ENCODE assay signal across 19 mouse cellular contexts in genomic region chr1:79752714-79753340, GRCm38 (mm10).
"Had no signal": no experiment of that assay in that cellular context is flagged by ENCODE, and none has a peak within 500 bp of the region (broad histone marks: within the 10 kb centered on the region; RNA-seq: fewer than 3 reads in every experiment).

No protein-coding gene starts in this region.

- H3K27me3 ChIP-seq: liver, embryonic 13.5 days; neural tube, embryonic 12.5 days; neural tube, embryonic 15.5 days had no signal

- H3K9ac ChIP-seq: liver, embryonic 13.5 days; lung, embryonic 14.5 days; neural tube, embryonic 12.5 days; neural tube, embryonic 15.5 days had no signal

- H3K4me2 ChIP-seq: liver, embryonic 13.5 days; lung, embryonic 14.5 days; midbrain, embryonic 11.5 days; neural tube, embryonic 12.5 days; neural tube, embryonic 15.5 days had no signal

- H3K4me3 ChIP-seq: left cerebral cortex, adult 2 months; liver, embryonic 13.5 days; neural tube, embryonic 12.5 days; neural tube, embryonic 15.5 days had no signal

- H3K36me3 ChIP-seq: liver, embryonic 13.5 days had no signal

- DNase-seq: kidney, adult 18-20 months; kidney, postnatal 25 days; layer of hippocampus, postnatal 36 days; liver, embryonic 13.5 days; lung, embryonic 14.5 days; lung, postnatal 10 days; lung, postnatal 4 days; midbrain, embryonic 14.5 days; right cerebral cortex, adult 18-20 months; right cerebral cortex, postnatal 14 days; right cerebral cortex, postnatal 4 days; thymus, adult 2 months; thymus, postnatal 14 days had no signal

- H3K27ac ChIP-seq: kidney, postnatal 0 days; left cerebral cortex, adult 2 months; neural tube, embryonic 12.5 days; neural tube, embryonic 15.5 days; stomach, postnatal 0 days had no signal

- H3K9me3 ChIP-seq: liver, embryonic 13.5 days had no signal
